ENCODE assay signal across 27 mouse cellular contexts in genomic region chr1:78664326-78664725, GRCm38 (mm10). TPM values are rescaled to one million over a fixed set of nuclear protein-coding genes. Genes with fewer than 3 reads are reported as not detected.
DNase-seq lines count a peak whose midpoint lies in the region; ATAC-seq and TF ChIP-seq lines count a peak whose summit lies in the region.
"Had no signal": no experiment of that assay in that cellular context is flagged by ENCODE, and none has a peak within 500 bp of the region (broad histone marks: within the 10 kb centered on the region; RNA-seq: fewer than 3 reads in every experiment).

No protein-coding gene starts in this region.

- 69% methylated on average over 4 of the region's 4 CpGs for WGBS in heart, adult 2 months
- 57% methylated on average over 4 of the region's 4 CpGs for WGBS in lung, embryonic 14.5 days

- ATAC-seq in lung, embryonic 14.5 days (ENCODE audit: insufficient read depth): no peak
- ATAC-seq: activated CD4-positive, CD25-positive, alpha-beta regulatory T cell, adult 4 months; CD4-positive, CD25-positive, alpha-beta regulatory T cell, adult 4 months; forebrain, embryonic 14.5 days; forebrain, embryonic 16.5 days; Patski had no signal

- no peak overlapping the region for H3K4me3 ChIP-seq in heart, adult 2 months
- no peak overlapping the region for H3K4me3 ChIP-seq in lung, embryonic 14.5 days (ENCODE audit: low read depth, low read length)
- H3K4me3 ChIP-seq: embryonic facial prominence, embryonic 13.5 days; embryonic facial prominence, embryonic 15.5 days; erythroblast, embryonic 14.5 days; forebrain, embryonic 10.5 days; forebrain, embryonic 12.5 days had no signal

- H3K4me2 ChIP-seq in lung, embryonic 14.5 days: no peak overlapping the region
- H3K4me2 ChIP-seq: embryonic facial prominence, embryonic 13.5 days; embryonic facial prominence, embryonic 15.5 days; forebrain, embryonic 12.5 days had no signal

- no peak for TF ChIP-seq EP300 in heart, adult 2 months (IDR thresholded peaks at IDR 0.05; ENCODE audit: insufficient read depth, low read depth, low read length)

- H3K27ac ChIP-seq in heart, adult 2 months: no peak overlapping the region
- H3K27ac ChIP-seq in lung, embryonic 14.5 days (ENCODE audit: low read depth): no peak overlapping the region
- H3K27ac ChIP-seq: embryonic facial prominence, embryonic 13.5 days; embryonic facial prominence, embryonic 15.5 days; forebrain, embryonic 10.5 days; forebrain, embryonic 12.5 days had no signal

- H3K27me3 ChIP-seq in heart, adult 2 months (ENCODE audit: control insufficient read depth, insufficient read depth, low read length): no peaks in the 10 kb centered on the region
- H3K27me3 ChIP-seq in lung, embryonic 14.5 days (ENCODE audit: insufficient read depth, low read length): no peaks in the 10 kb centered on the region
- H3K27me3 ChIP-seq: CH12.LX; embryonic facial prominence, embryonic 13.5 days; embryonic facial prominence, embryonic 15.5 days; forebrain, embryonic 12.5 days; Patski had no signal

- H3K36me3 ChIP-seq in heart, adult 2 months (ENCODE audit: control insufficient read depth, insufficient read depth, low read length): no peaks in the 10 kb centered on the region
- peaks cover 47% of the 10 kb centered on the region for H3K36me3 ChIP-seq in lung, embryonic 14.5 days (ENCODE audit: insufficient read depth)

- DNase-seq in cerebellum, postnatal 10 days: peak; percentile 30 to 43
- DNase-seq in cerebellum, adult 8-10 months: no peak
- DNase-seq in heart, adult 11 months: peak; percentile 56
- no peak for DNase-seq in heart, adult 2 months
- peak; percentile 54 for DNase-seq in lung, embryonic 14.5 days
- DNase-seq in lung, postnatal 25 days (ENCODE audit: low spot score): no peak
- DNase-seq in brain, adult 2 months (ENCODE audit: low read depth, low spot score): peak; percentile 27
- no peak for DNase-seq in B cell, adult 2 months
- DNase-seq: adrenal gland, adult 2 months; adrenal gland, postnatal 10 days; adrenal gland, postnatal 25 days; cerebellum, adult 11-12 months; cerebellum, adult 9-11 months; cerebellum, postnatal 36 days; embryo, embryonic 11 days had no signal

- H3K4me1 ChIP-seq in heart, adult 2 months (ENCODE audit: control insufficient read depth, insufficient read depth, low read length): no peaks in the 10 kb centered on the region; the same call in 1 of the 2 replicates
- peaks cover 14% of the 10 kb centered on the region; the same call in 1 of the 2 replicates for H3K4me1 ChIP-seq in lung, embryonic 14.5 days (ENCODE audit: insufficient read depth)

- H3K9ac ChIP-seq in heart, adult 2 months (ENCODE audit: low read depth, low read length): no peak overlapping the region
- no peak overlapping the region for H3K9ac ChIP-seq in lung, embryonic 14.5 days
- H3K9ac ChIP-seq: embryonic facial prominence, embryonic 13.5 days; embryonic facial prominence, embryonic 15.5 days; forebrain, embryonic 12.5 days had no signal

- TF ChIP-seq CTCF in heart, adult 2 months (IDR thresholded peaks at IDR 0.05): no peak
- no peak for TF ChIP-seq CTCF in lung, embryonic 14.5 days (IDR thresholded peaks at IDR 0.05; ENCODE audit: low read depth)

- H3K9me3 ChIP-seq in lung, embryonic 14.5 days (ENCODE audit: low read depth, low read length): no peaks in the 10 kb centered on the region
- H3K9me3 ChIP-seq: embryonic facial prominence, embryonic 13.5 days; embryonic facial prominence, embryonic 15.5 days; forebrain, embryonic 10.5 days; forebrain, embryonic 12.5 days; G1E had no signal

- TF ChIP-seq POLR2A in heart, adult 2 months (IDR thresholded peaks at IDR 0.05; ENCODE audit: insufficient read depth, low read depth, low read length): no peak

- intact Hi-C loops in heart, adult 2 months (cut with DNase I): no loop called here

- no peaks in the 10 kb centered on the region for H3K79me2 ChIP-seq in heart, adult 2 months (replicated peaks; ENCODE audit: control insufficient read depth, insufficient read depth, low read length)

RNA-seq across cellular contexts. Expression of gene Utp14b, which starts 6.5 kb away (rescaled TPM):
- 1 to 10 TPM in 1 of 2 experiments, under 1 TPM in 1; 0.97 to 1.1 TPM for total RNA-seq in heart, adult 2 months (2021)
- 0.23 TPM in 2 replicates for polyA plus RNA-seq in heart, adult 2 months (2012; rRNA removed)
- 4.9 and 5.5 TPM in 2 replicates for polyA plus RNA-seq in lung, embryonic 14.5 days (2014; fragmentation: Nextera tagmentation; extraction: Ambion mirVana)

RNA-seq across cellular contexts. Expression of gene Acsl3, which starts 6.7 kb away (rescaled TPM):
- total RNA-seq in heart, adult 2 months (2021): 1 to 10 TPM; 4.4 to 6.6 TPM
- 2.6 and 4.5 TPM in 2 replicates for polyA plus RNA-seq in heart, adult 2 months (2012; rRNA removed)
- 54.8 and 61.2 TPM in 2 replicates for polyA plus RNA-seq in lung, embryonic 14.5 days (2014; fragmentation: Nextera tagmentation; extraction: Ambion mirVana)

Comparison
In these comparisons a context has a peak if more than half of its experiments do, and no peak if none do; other contexts are left out.
1. DNase-seq: peak in cerebellum, postnatal 10 days (2 of 2), heart, adult 11 months (single experiment), lung, embryonic 14.5 days (single experiment) and brain, adult 2 months (single experiment); none in cerebellum, adult 8-10 months (single experiment), heart, adult 2 months (0 of 2), lung, postnatal 25 days (single experiment) and B cell, adult 2 months (0 of 2).
2. RNA of gene Acsl3, which starts 6.7 kb away (polyA plus RNA-seq): 54.8 to 61.2 TPM in lung, embryonic 14.5 days; 2.6 to 4.5 TPM in heart, adult 2 months; every median in the first group is over 10 times any median in the second.